Mouse (Mus musculus): ENCODE measurements around the gene Gm3159.
A peak's percentile ranks its signal among the peaks of the same experiment; 100 is the strongest.
"Not testable (repeated sequence)": the region's sequence is repeated elsewhere in the genome, so short reads cannot be mapped to it uniquely, and the experiment has no call there.

Gene Gm3159

GRCm38 (mm10) chr14:4397226-4397625 lies at the start of gene Gm3159:
TSS of gene Gm3159 (plus strand) at chr14:4397526.
- DNase-seq: not testable (repeated sequence)

GRCm38 (mm10) chr14:4368991-4369390 lies 28.3 kb upstream of the Gm3159 start:
- DNase-seq: not testable (repeated sequence)

- not testable (repeated sequence) for DNase-seq
These were observed 27.6 kb upstream of the Gm3159 start for GRCm38 (mm10) chr14:4369691-4370090.

- DNase-seq: not testable (repeated sequence)
These were observed 19.5 kb upstream of the Gm3159 start for GRCm38 (mm10) chr14:4377871-4378270.

- DNase-seq: not testable (repeated sequence)
These were observed 11.7 kb upstream of the Gm3159 start for GRCm38 (mm10) chr14:4385606-4386005.

GRCm38 (mm10) chr14:4392841-4393530 lies 4.3 kb upstream of the Gm3159 start:
- DNase-seq: not testable (repeated sequence)

- DNase-seq: peak in 1 of 2 experiments; percentile 1
These were observed 1.3 kb downstream of the Gm3159 start for GRCm38 (mm10) chr14:4398624-4399023.

GRCm38 (mm10) chr14:4400115-4400789 lies 2.9 kb downstream of the Gm3159 start:
- DNase-seq: peak in 1 of 2 experiments; percentile 1

GRCm38 (mm10) chr14:4401245-4401644 lies 3.9 kb downstream of the Gm3159 start:
- DNase-seq: not testable (repeated sequence)

- DNase-seq: not testable (repeated sequence)
These were observed 6.5 kb downstream of the Gm3159 start for GRCm38 (mm10) chr14:4403840-4404239.

- not testable (repeated sequence) for DNase-seq
These were observed 12.6 kb downstream of the Gm3159 start for GRCm38 (mm10) chr14:4409939-4410338.

- DNase-seq: peak; percentile 20 to 56
These were observed 17.9 kb downstream of the Gm3159 start, which contains the start of gene Gm3164 for GRCm38 (mm10) chr14:4414965-4415835. TSS of gene Gm3164 (plus strand) at chr14:4415448.

GRCm38 (mm10) chr14:4430692-4431091 lies 33.4 kb downstream of the Gm3159 start, which contains the start of gene Gm3173:
TSS of gene Gm3173 (plus strand) at chr14:4430992.
- DNase-seq: not testable (repeated sequence)
